In genomic region chr1:179169749-179170148, GRCm38 (mm10) we compare ENCODE assay signal across 12 mouse cellular contexts.
DNase-seq lines count a peak whose midpoint lies in the region; ATAC-seq and TF ChIP-seq lines count a peak whose summit lies in the region.
"Had no signal": no experiment of that assay in that cellular context is flagged by ENCODE, and none has a peak within 500 bp of the region (broad histone marks: within the 10 kb centered on the region; RNA-seq: fewer than 3 reads in every experiment).

No protein-coding gene starts in this region.

- DNase-seq in G1E (ENCODE audit: low spot score): peak; percentile 18
- peak; percentile 22 for DNase-seq in c-Kit-positive CD71-negative TER-119-negative erythroid progenitor cells, embryonic 14.5 days (ENCODE audit: low read depth)
- DNase-seq in liver, embryonic 11.5 days (ENCODE audit: low spot score): no peak
- DNase-seq in cerebellum, adult 11-12 months: no peak
- DNase-seq in heart, postnatal 25 days (ENCODE audit: low spot score): no peak
- DNase-seq: heart, postnatal 14 days; kidney, adult 9 months; lung, adult 2 months had no signal

- H3K4me1 ChIP-seq in G1E (ENCODE audit: insufficient read depth, low read depth, low read length): peaks cover 41% of the 10 kb centered on the region
- no peaks in the 10 kb centered on the region; the same call in 1 of the 2 replicates for H3K4me1 ChIP-seq in liver, embryonic 11.5 days (replicated peaks; ENCODE audit: control insufficient read depth, insufficient read depth, low read length)
- H3K4me1 ChIP-seq in stomach, embryonic 16.5 days (ENCODE audit: control insufficient read depth, insufficient read depth, low read length): no peaks in the 10 kb centered on the region; the same call in 1 of the 2 replicates
- no peaks in the 10 kb centered on the region for H3K4me1 ChIP-seq in hindbrain, embryonic 16.5 days (ENCODE audit: control insufficient read depth, insufficient read depth, low read depth, low read length)

- ATAC-seq in G1E (ENCODE audit: extremely low read depth, insufficient number of reproducible peaks, low FRiP score, poor library complexity, severe bottlenecking): peak; percentile 92
- peak; percentile 72 for ATAC-seq in liver, embryonic 11.5 days (replicated peaks; ENCODE audit: low FRiP score)
- peak; percentile 73; the same call in 1 of the 2 replicates for ATAC-seq in stomach, embryonic 16.5 days (ENCODE audit: insufficient read depth, low FRiP score)
- ATAC-seq in hindbrain, embryonic 16.5 days: no peak
- ATAC-seq: forebrain, embryonic 16.5 days had no signal

- TF ChIP-seq CTCF in G1E (IDR thresholded peaks at IDR 0.05; ENCODE audit: low read depth, low read length): no peak

- no peak overlapping the region for H3K27ac ChIP-seq in liver, embryonic 11.5 days (ENCODE audit: low read depth, low read length)
- no peak overlapping the region for H3K27ac ChIP-seq in stomach, embryonic 16.5 days (ENCODE audit: low read length)
- no peak overlapping the region for H3K27ac ChIP-seq in hindbrain, embryonic 16.5 days (ENCODE audit: low read depth, low read length)
- H3K27ac ChIP-seq: layer of hippocampus, adult 2 months had no signal

- no peak overlapping the region for H3K9ac ChIP-seq in liver, embryonic 11.5 days (ENCODE audit: low read depth, low read length)
- H3K9ac ChIP-seq in stomach, embryonic 16.5 days (ENCODE audit: low read length): no peak overlapping the region
- H3K9ac ChIP-seq in hindbrain, embryonic 16.5 days (ENCODE audit: low read depth, low read length): no peak overlapping the region

- H3K4me3 ChIP-seq in G1E (ENCODE audit: low read depth, low read length): no peak overlapping the region; the same call in 1 of the 2 replicates
- no peak overlapping the region for H3K4me3 ChIP-seq in liver, embryonic 11.5 days (ENCODE audit: low read depth, low read length)
- no peak overlapping the region for H3K4me3 ChIP-seq in stomach, embryonic 16.5 days (replicated peaks; ENCODE audit: low read length)
- H3K4me3 ChIP-seq in hindbrain, embryonic 16.5 days (ENCODE audit: low read length): no peak overlapping the region
- H3K4me3 ChIP-seq: layer of hippocampus, adult 2 months had no signal

- no peaks in the 10 kb centered on the region for H3K36me3 ChIP-seq in G1E (replicated peaks)
- H3K36me3 ChIP-seq in liver, embryonic 11.5 days (ENCODE audit: control insufficient read depth, insufficient read depth, low read length): no peaks in the 10 kb centered on the region
- no peaks in the 10 kb centered on the region for H3K36me3 ChIP-seq in stomach, embryonic 16.5 days (ENCODE audit: control insufficient read depth, insufficient read depth, low read length)
- no peaks in the 10 kb centered on the region for H3K36me3 ChIP-seq in hindbrain, embryonic 16.5 days (ENCODE audit: control insufficient read depth, insufficient read depth, low read length)

- no peaks in the 10 kb centered on the region for H3K27me3 ChIP-seq in G1E (ENCODE audit: insufficient read depth, low read length)
- H3K27me3 ChIP-seq in liver, embryonic 11.5 days (replicated peaks; ENCODE audit: control insufficient read depth, insufficient read depth, low read length): no peaks in the 10 kb centered on the region
- no peaks in the 10 kb centered on the region for H3K27me3 ChIP-seq in stomach, embryonic 16.5 days (ENCODE audit: control insufficient read depth, insufficient read depth, low read length)
- H3K27me3 ChIP-seq in hindbrain, embryonic 16.5 days (replicated peaks; ENCODE audit: control insufficient read depth, insufficient read depth, low read length): no peaks in the 10 kb centered on the region

- no peak overlapping the region for H3K4me2 ChIP-seq in liver, embryonic 11.5 days
- H3K4me2 ChIP-seq in stomach, embryonic 16.5 days (ENCODE audit: low read depth, low read length): no peak overlapping the region
- no peak overlapping the region for H3K4me2 ChIP-seq in hindbrain, embryonic 16.5 days (ENCODE audit: low read length)

- no peaks in the 10 kb centered on the region for H3K9me3 ChIP-seq in G1E (replicated peaks)
- no peaks in the 10 kb centered on the region for H3K9me3 ChIP-seq in liver, embryonic 11.5 days (ENCODE audit: control insufficient read depth, low read length)
- H3K9me3 ChIP-seq in stomach, embryonic 16.5 days (replicated peaks; ENCODE audit: control insufficient read depth, low read length): no peaks in the 10 kb centered on the region
- H3K9me3 ChIP-seq in hindbrain, embryonic 16.5 days (ENCODE audit: control insufficient read depth, low read length): no peaks in the 10 kb centered on the region

- intact Hi-C loops in heart, postnatal 25 days (cut with DNase I): no loop called here

- WGBS in liver, embryonic 11.5 days: 44% methylated on average over 3 of the region's 3 CpGs
- 60% methylated on average over 3 of the region's 3 CpGs for WGBS in stomach, embryonic 16.5 days
- WGBS in hindbrain, embryonic 16.5 days: 86% methylated on average over 3 of the region's 3 CpGs

Comparison
In these comparisons a context has a peak if more than half of its experiments do, and no peak if none do; other contexts are left out.
1. DNase-seq: peak in G1E (single experiment) and c-Kit-positive CD71-negative TER-119-negative erythroid progenitor cells, embryonic 14.5 days (single experiment); none in liver, embryonic 11.5 days (single experiment), cerebellum, adult 11-12 months (single experiment) and heart, postnatal 25 days (single experiment).